Mouse (Mus musculus) hindbrain, embryonic 14.5 days (tissue): ENCODE measurements around the gene Plch2. TPM values are rescaled to one million over a fixed set of nuclear protein-coding genes. Genes with fewer than 3 reads are reported as not detected.

Experiments
- ATAC-seq: fragments of 200-750 bp; cut with Nextera tagmentation; 2 replicates; pipeline ENCODE4 v1.8.0; 2017; ENCODE audit warnings: moderate number of reproducible peaks, mild to moderate bottlenecking, moderate TSS enrichment, moderate library complexity; ENCODE audit not compliant: low FRiP score
- DNase-seq: peaks from one replicate; pipeline ENCODE4 v3.0.0-alpha.2; 2015; ENCODE audit warnings: low spot score
- H3K27ac ChIP-seq: fragments of 300-500 bp; sonication (generic); 2 replicates; pipeline ENCODE4 v1.5.1; 2014; ENCODE audit warnings: mild to moderate bottlenecking, moderate library complexity
- H3K27me3 ChIP-seq: fragments of 300-500 bp; sonication (generic); 2 replicates; pipeline ENCODE4 v1.6.1; 2014; ENCODE audit warnings: mild to moderate bottlenecking, low read length, mixed read lengths; ENCODE audit not compliant: control insufficient read depth, insufficient read depth
- H3K36me3 ChIP-seq: fragments of 300-500 bp; sonication (generic); replicated peaks from 2 replicates; pipeline ENCODE4 v1.6.1; 2014; ENCODE audit not compliant: control insufficient read depth, insufficient read depth
- H3K4me1 ChIP-seq: fragments of 300-500 bp; sonication (generic); replicated peaks from 2 replicates; pipeline ENCODE4 v1.6.1; 2014; ENCODE audit warnings: antibody characterized with exemption, low read length, mixed read lengths; ENCODE audit not compliant: control insufficient read depth, insufficient read depth
- H3K4me2 ChIP-seq: fragments of 300-500 bp; sonication (generic); replicated peaks from 2 replicates; pipeline ENCODE4 v1.6.1; 2014; ENCODE audit warnings: mild to moderate bottlenecking, moderate library complexity
- H3K4me3 ChIP-seq: fragments of 300-500 bp; sonication (generic); replicated peaks from 2 replicates; pipeline ENCODE4 v1.5.1; 2014; ENCODE audit warnings: mild to moderate bottlenecking, low read length
- H3K9ac ChIP-seq: fragments of 300-500 bp; sonication (generic); 2 replicates; pipeline ENCODE4 v1.6.1; 2014
- H3K9me3 ChIP-seq: fragments of 300-500 bp; sonication (generic); 2 replicates; pipeline ENCODE4 v1.6.1; 2016; ENCODE audit warnings: low read length; ENCODE audit not compliant: control insufficient read depth
- WGBS: fragments of 180-500 bp; shearing (Covaris S2); extraction: QIAGEN DNeasy Blood & Tissue Kit; methylation state at CpG from one replicate; pipeline ENCODE4 v1.1.7; 2014; 5-methylcytosine and 5-hydroxymethylcytosine counted together
- polyA plus RNA-seq: library from polyadenylated mRNA; unstranded; fragments of >200 nt; fragmentation: Nextera tagmentation; extraction: Ambion mirVana; gene quantifications from 2 replicates; pipeline ENCODE4 v1.2.1, GENCODE M21; 2014

Plch2 gene
- polyA plus RNA-seq, 1 experiment from 2014 or later = 13.4 TPM

DNA sequence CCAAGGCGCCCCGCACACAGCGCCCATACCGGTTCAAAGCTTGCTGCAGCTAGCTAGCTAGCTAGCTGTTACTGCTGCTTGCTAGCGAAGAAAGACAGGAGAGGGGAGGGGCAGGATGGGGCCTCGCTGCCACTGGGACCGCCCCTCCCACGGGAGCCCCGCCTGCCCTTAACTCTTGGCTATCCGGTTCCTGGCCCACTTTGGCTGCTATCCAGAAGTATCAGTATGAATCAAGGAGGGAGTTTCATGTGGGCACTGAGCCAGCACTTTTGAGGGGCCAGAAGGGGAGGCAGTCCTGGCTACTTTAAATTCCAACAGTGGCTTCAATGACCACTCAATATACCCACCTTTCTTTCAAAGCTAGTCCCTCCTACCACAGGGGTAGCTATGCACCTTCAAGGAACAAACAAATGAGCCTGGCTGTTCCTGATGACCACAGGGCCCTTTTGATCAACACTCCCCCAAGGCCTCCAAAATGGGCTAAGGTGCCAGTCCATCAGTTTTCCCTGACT lies 37.2 kb downstream of the Plch2 start:
- no peaks in the 10 kb centered on the region for H3K27me3 ChIP-seq
- H3K9ac ChIP-seq = peak overlapping the region; percentile 12
- H3K4me2 ChIP-seq = peak overlapping the region; percentile 37
- 0 out of 2 replicates have a peak overlapping the region, but pooled peaks have one; percentile 12 for H3K4me3 ChIP-seq
- no peaks in the 10 kb centered on the region for H3K36me3 ChIP-seq
- 0% methylated on average over 10 of the region's 10 CpGs for WGBS
- no peaks in the 10 kb centered on the region for H3K9me3 ChIP-seq
- DNase-seq (peak; percentile 65), ATAC-seq (0 out of 2 replicates have a peak, but pooled peaks have one; percentile 6)
- H3K27ac ChIP-seq = no peak overlapping the region
- peaks cover 48% of the 10 kb centered on the region for H3K4me1 ChIP-seq

DNA sequence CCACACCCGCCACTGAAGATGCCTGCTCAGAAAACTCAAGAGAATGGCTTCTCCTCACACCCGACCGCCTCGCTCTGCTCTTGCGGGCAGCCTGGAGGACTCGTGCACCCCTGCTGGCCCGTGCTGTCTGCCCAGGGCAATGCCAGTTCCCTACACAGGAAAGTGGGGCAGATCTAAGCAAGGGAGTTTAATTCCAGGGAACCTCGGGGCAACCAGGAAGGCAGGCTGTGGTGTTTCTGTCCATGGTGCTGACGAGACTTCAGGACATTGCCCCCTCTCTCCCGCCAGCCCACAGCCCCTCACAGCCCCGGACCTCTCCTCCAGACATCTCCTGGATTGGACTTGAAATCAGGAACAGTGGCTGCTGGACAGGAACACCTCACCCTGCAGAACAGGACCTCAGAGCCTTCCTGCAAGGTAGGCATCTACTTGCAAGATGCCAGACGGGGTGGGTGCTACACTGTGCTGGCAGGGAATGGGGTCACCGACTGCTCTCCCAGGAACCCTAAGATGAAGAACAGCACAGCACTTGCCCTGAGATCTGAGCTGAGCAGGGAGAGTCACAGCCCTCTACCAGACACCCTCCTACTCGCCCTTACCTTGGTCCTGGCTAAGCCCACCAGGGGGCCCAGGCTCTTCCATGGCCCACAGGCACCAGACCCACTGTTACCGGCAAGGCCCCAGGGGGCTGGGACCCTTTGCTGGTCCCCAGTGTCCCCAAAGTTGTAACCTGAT lies 37.8 kb downstream of the Plch2 start:
- Histone ChIP-seq H3K36me3 (no peaks in the 10 kb centered on the region), H3K9me3 (no peaks in the 10 kb centered on the region), H3K4me2 (peak overlapping the region; percentile 37), H3K4me3 (0 out of 2 replicates have a peak overlapping the region, but pooled peaks have one; percentile 12), H3K4me1 (peaks cover 46% of the 10 kb centered on the region), H3K9ac (peak overlapping the region; percentile 12), H3K27me3 (no peaks in the 10 kb centered on the region), H3K27ac (no peak overlapping the region)
- ATAC-seq (peak; percentile 19; the same call in 1 of the 2 replicates), DNase-seq (peak; percentile 57)
- WGBS = 9% methylated on average over 15 of the region's 15 CpGs

DNA sequence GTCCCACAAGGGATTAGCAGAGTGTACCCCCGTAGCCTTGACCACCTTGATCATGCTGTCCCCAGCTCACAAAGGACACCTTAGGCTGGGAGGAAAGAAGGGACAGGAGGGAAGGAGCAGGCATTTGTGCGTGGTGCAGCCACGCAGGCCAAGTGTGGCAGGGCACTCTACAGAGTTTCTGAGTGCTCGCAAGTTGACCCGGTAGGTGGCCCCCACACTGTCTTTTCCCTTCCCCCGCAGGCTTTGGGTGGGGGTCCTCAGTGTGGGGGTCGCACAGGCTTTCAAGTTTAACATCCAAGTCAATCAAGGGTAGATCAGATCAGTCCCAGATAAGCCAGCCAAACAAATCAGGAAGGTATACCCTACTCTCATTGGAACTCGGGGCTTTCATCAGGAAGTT lies 38.5 kb downstream of the Plch2 start:
- Histone ChIP-seq H3K4me3 (no peak overlapping the region), H3K4me2 (no peak overlapping the region), H3K27ac (no peak overlapping the region), H3K36me3 (no peaks in the 10 kb centered on the region), H3K4me1 (peaks cover 45% of the 10 kb centered on the region), H3K9me3 (no peaks in the 10 kb centered on the region), H3K27me3 (no peaks in the 10 kb centered on the region), H3K9ac (no peak overlapping the region)
- 76% methylated on average over 8 of the region's 8 CpGs for WGBS
- ATAC-seq (no peak), DNase-seq (no peak)

DNA sequence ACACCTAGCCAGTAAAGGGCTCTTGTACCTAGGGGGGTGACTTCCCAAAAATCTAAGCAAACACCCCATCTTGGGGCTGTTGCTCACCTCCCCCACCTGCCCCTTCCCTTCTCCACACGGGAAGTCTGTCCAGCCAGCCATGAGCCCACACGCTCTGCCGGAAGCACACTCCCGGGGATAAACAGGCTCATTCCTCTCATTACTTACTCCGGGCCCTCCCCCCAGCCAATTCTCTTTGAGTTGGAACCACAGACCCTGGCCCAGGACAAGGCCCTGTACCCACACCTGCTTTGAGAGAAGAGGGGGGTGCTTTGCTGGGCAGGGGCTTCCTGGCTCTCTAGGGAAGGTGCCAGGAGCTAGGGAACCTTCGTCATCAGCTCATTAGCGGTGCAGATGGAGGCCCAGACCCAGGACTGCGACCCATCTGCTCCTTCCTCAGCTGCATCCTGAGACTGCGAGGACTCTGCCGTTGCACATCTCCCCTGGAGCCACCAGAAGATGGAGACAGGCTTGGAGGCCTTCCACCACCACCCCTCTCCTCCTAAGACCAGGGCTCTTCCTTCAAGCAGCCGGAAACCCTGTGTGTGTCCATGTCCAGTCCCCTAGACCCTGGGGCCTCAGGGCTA lies 39.2 kb downstream of the Plch2 start:
- no peak for DNase-seq
- 60% methylated on average over 11 of the region's 11 CpGs for WGBS

DNA sequence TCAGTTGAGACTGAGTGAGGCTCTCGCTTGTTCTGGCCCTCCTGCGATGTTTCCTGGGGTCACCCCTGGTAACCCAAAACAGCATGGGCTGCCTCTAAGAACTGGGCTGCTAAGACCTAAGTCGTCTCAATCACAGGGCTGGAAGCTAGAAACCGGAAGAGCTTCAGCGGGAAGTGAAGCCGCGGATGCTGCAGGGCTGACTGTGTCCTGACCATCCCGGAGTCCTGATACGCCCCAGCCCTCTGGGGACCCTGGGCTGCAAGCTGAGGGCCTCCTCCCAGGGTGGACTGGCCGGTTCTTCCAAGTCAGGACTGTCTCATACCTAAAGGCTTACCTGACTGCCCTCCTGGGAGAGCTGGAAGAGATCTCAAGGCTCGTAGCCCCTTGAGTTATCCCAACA lies 39.8 kb downstream of the Plch2 start:
- Histone ChIP-seq H3K4me3 (no peak overlapping the region), H3K4me1 (peaks cover 43% of the 10 kb centered on the region), H3K36me3 (no peaks in the 10 kb centered on the region), H3K9ac (no peak overlapping the region), H3K4me2 (no peak overlapping the region), H3K27me3 (no peaks in the 10 kb centered on the region), H3K27ac (no peak overlapping the region), H3K9me3 (no peaks in the 10 kb centered on the region)
- ATAC-seq (no peak), DNase-seq (no peak)
- WGBS = 63% methylated on average over 11 of the region's 11 CpGs

More for the DNA sequence above, 39.2 kb downstream of the Plch2 start:
- Histone ChIP-seq H3K27me3 (no peaks in the 10 kb centered on the region), H3K4me1 (peaks cover 45% of the 10 kb centered on the region), H3K4me2 (no peak overlapping the region), H3K27ac (no peak overlapping the region), H3K9ac (no peak overlapping the region), H3K9me3 (no peaks in the 10 kb centered on the region), H3K36me3 (no peaks in the 10 kb centered on the region), H3K4me3 (no peak overlapping the region)
- ATAC-seq = no peak

DNA sequence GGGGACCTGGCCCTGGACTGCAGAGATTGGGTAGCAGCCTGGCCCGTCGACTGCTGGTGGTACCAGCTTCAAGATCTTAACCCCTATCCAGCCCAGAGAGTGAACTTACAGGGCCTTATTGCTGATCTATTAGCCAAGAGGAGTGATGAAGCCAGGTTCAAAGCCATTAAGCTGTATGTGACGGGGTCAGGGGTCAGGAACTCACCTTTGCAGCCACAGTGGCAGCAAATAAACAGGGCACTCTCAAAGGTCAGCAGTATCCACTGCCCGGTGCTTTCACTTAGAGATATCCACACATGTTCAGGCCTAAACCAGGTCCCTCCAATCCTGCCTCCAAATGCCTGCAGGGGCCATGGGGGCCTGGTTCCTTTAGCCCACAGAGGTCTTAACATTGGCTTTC lies 41.0 kb downstream of the Plch2 start:
- no peaks in the 10 kb centered on the region for H3K9me3 ChIP-seq
- DNase-seq = no peak
- H3K4me3 ChIP-seq = no peak overlapping the region
- 87% methylated on average over 4 of the region's 4 CpGs for WGBS
- no peak overlapping the region for H3K9ac ChIP-seq
- H3K4me2 ChIP-seq = no peak overlapping the region
- H3K4me1 ChIP-seq = peaks cover 40% of the 10 kb centered on the region
- ATAC-seq = no peak
- no peaks in the 10 kb centered on the region for H3K36me3 ChIP-seq
- no peaks in the 10 kb centered on the region for H3K27me3 ChIP-seq
- no peak overlapping the region for H3K27ac ChIP-seq

DNA sequence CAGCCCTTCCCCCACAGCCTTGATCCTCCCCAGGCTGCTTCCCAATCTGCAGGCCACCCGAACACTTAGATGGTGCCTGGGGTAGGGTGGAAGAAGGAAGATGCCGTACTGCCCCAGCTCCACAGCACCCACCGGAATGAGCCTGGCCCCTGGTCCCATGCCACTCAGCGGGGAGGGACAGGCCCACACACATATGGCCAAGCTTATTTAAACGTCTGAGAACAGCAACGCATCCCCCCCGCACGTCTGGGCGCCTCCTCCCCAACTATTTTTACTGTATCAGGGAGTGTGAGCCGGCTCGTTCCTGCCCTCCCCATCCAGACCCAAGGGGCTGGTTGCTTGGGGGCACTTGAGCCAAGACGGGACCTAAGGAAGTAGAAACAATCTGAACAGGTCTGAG lies 41.8 kb downstream of the Plch2 start:
- no peaks in the 10 kb centered on the region for H3K36me3 ChIP-seq
- DNase-seq (no peak), ATAC-seq (no peak)
- no peaks in the 10 kb centered on the region for H3K27me3 ChIP-seq
- no peak overlapping the region for H3K27ac ChIP-seq
- no peak overlapping the region for H3K4me2 ChIP-seq
- peaks cover 34% of the 10 kb centered on the region for H3K4me1 ChIP-seq
- H3K9me3 ChIP-seq = no peaks in the 10 kb centered on the region
- H3K4me3 ChIP-seq = no peak overlapping the region
- H3K9ac ChIP-seq = no peak overlapping the region
- WGBS = 73% methylated on average over 12 of the region's 12 CpGs

DNA sequence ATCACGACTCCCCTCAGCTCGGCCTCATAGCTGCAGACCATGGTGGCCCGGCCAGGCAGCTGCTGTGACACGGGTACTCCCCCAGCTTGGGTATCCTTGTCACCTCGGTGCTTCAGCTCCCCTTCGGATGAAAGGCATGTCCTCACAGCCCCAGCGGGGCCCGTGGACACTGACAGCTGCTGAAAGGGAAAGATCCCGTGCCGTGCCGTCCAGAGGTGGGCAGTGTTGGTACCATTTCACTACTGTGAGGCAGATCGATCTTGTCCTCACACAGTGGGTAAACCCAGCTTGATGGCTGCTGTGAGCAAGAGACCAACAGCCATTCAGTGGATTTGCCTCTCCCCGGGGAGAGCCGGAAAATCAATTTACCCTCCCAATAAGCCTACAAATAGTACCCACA lies 42.3 kb downstream of the Plch2 start:
- no peak overlapping the region for H3K4me2 ChIP-seq
- no peak overlapping the region for H3K4me3 ChIP-seq
- no peak overlapping the region for H3K9ac ChIP-seq
- WGBS = 58% methylated on average over 14 of the region's 14 CpGs
- H3K27me3 ChIP-seq = no peaks in the 10 kb centered on the region
- DNase-seq (no peak), ATAC-seq (no peak)
- H3K27ac ChIP-seq = no peak overlapping the region
- H3K36me3 ChIP-seq = no peaks in the 10 kb centered on the region
- no peaks in the 10 kb centered on the region for H3K9me3 ChIP-seq
- peaks cover 29% of the 10 kb centered on the region for H3K4me1 ChIP-seq

DNA sequence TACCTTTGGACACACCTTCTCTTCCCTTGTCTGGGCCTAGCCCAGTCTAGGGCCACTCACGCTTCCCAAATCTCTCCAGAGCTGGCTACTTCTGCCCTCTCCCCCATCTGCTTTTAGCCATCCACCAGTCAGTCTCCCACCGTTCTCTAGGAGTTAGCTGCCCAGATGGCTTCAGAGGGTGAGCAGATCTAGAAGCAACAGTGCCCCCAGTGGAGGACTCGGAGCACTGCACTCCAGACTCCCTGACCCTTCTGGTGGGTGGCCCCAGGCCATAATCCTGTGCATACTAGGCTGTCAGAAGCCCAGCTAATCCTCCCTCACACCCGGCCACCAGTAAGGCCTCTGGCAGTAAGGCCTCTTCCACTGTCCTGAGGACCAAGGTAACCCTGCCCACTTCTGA lies 43.8 kb downstream of the Plch2 start:
- Histone ChIP-seq H3K4me3 (no peak overlapping the region), H3K27me3 (no peaks in the 10 kb centered on the region), H3K36me3 (no peaks in the 10 kb centered on the region), H3K9ac (no peak overlapping the region), H3K9me3 (no peaks in the 10 kb centered on the region), H3K27ac (no peak overlapping the region), H3K4me1 (peaks cover 17% of the 10 kb centered on the region; the same call in 1 of the 2 replicates), H3K4me2 (no peak overlapping the region)
- ATAC-seq (no peak), DNase-seq (peak; percentile 65)
- WGBS = 0% methylated on average over 4 of the region's 4 CpGs
